Mouse (Mus musculus) olfactory bulb, adult 2 months (tissue): ENCODE results near the gene Cmas. TPM values are rescaled to one million over a fixed set of nuclear protein-coding genes. Genes with fewer than 3 reads are reported as not detected.

ENCODE experiments used
- H3K27ac ChIP-seq: fragments of 200-500 bp; 2 replicates; pipeline ENCODE4 v1.5.1; 2012; ENCODE audit warnings: low read depth, low read length; ENCODE audit not compliant: insufficient read depth
- H3K4me1 ChIP-seq: fragments of 200-500 bp; 2 replicates; pipeline ENCODE4 v1.6.1; 2012; ENCODE audit warnings: low read length; ENCODE audit not compliant: control insufficient read depth, insufficient read depth
- H3K4me3 ChIP-seq: fragments of 200-500 bp; 2 replicates; pipeline ENCODE4 v1.5.1; 2012; ENCODE audit warnings: mild to moderate bottlenecking, low read depth, low read length, moderate library complexity; ENCODE audit not compliant: insufficient read depth
- CTCF ChIP-seq: fragments of 200-500 bp; IDR thresholded peaks from 2 replicates; pipeline ENCODE4 v1.5.1; 2012; ENCODE audit warnings: low read depth, mild to moderate bottlenecking, low read length, moderate library complexity; ENCODE audit not compliant: insufficient read depth
- POLR2A ChIP-seq: fragments of 200-500 bp; IDR thresholded peaks from 2 replicates; pipeline ENCODE4 v1.6.1; 2012; ENCODE audit warnings: mild to moderate bottlenecking, low read depth, low read length, moderate library complexity; ENCODE audit not compliant: insufficient read depth
- WGBS: fragments of 180-500 bp; shearing (Covaris S2); methylation state at CpG from one replicate; pipeline ENCODE4 v1.1.7; 2018; 5-methylcytosine and 5-hydroxymethylcytosine counted together
- polyA plus RNA-seq: library from polyadenylated mRNA; stranded (reverse); fragments of >200 nt; gene quantifications from 2 replicates; pipeline ENCODE4 v1.2.4, GENCODE M21; 2012; ENCODE audit warnings: low replicate concordance; ENCODE audit not compliant: missing spikeins, insufficient read depth, insufficient read length

Cmas gene
- polyA plus RNA-seq, 1 experiment: not detected

DNA sequence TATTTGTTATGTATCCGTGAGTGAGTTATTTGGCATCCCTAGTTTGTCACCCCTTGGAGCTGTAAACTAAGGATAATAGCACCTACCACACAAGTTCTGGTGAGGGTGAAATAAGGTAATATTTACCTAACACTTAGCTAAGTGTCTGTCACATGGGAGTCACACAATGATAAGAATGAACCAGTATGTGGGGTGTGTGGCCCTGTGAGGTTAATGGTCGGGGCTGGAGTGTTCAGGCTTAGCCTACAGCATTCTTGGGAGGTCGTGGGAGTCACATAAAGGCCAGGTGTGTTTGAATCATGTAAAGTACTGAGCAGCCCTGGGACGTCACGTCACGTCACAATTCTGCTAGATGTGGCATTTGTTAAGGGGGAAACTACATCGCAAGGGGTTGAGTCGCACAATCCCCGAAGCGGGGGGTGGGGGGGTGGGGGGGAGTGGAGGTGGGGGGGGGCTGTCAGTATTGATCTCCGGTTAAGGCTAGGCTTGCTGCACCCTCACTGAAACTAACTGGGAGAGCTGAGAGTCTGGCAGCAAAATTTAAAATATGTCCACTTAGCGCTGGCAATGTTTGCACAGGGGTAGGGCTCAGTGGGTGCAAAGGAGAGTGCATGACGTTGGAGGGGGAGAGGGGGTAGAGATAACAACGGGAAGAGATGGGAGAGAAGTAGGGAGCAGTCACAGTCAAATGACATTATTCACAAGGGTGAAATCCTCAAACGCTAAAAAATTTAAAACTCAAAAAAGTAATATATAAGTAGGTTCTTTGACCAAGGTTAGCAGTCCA is 39.4 kb downstream of the Cmas start:
- 89% methylated on average over 15 of the region's 15 CpGs for WGBS
- peaks cover 2% of the 10 kb centered on the region; the same call in 1 of the 2 replicates for H3K4me1 ChIP-seq
- no peak overlapping the region for H3K27ac ChIP-seq
- no peak overlapping the region for H3K4me3 ChIP-seq
- no peak for TF ChIP-seq POLR2A
- no peak for TF ChIP-seq CTCF

DNA sequence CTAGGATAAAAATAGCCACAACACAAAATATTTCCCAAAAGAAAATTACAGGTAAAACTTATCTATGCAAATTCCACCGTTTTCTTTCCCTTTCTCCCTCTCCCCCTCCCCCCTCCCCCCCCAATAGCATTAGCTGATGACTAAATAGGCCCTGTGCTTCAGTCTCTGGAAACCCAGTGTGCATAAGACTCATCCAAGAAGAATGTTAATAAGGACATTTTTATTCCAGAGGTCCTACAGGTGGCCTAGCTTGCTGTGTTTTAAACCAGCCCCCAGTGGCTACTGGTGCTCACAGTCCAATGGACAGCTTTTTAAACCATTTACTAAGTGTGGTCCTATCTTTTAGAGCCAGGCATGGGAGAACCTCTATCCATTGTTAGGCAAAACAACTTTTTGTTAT is 41.5 kb downstream of the Cmas start:
- WGBS: 42% methylated on average over 1 of the region's 1 CpGs
- H3K27ac ChIP-seq: no peak overlapping the region

GRCm38 (mm10) chr6:142798837-142799236 is 42.4 kb downstream of the Cmas start:
- 93% methylated on average over 9 of the region's 9 CpGs for WGBS
- TF ChIP-seq POLR2A (no peak), CTCF (no peak)
- H3K4me3 ChIP-seq: no peak overlapping the region
- no peaks in the 10 kb centered on the region for H3K4me1 ChIP-seq
- H3K27ac ChIP-seq: no peak overlapping the region

More for the DNA sequence above, 41.5 kb downstream of the Cmas start:
- no peak for TF ChIP-seq CTCF
- no peak for TF ChIP-seq POLR2A
- Histone ChIP-seq H3K4me1 (peaks cover 2% of the 10 kb centered on the region; the same call in 1 of the 2 replicates), H3K4me3 (no peak overlapping the region)

- TF ChIP-seq POLR2A (no peak), CTCF (no peak)
- no peak overlapping the region for H3K27ac ChIP-seq
- WGBS: 82% methylated on average over 7 of the region's 7 CpGs
- H3K4me3 ChIP-seq: no peak overlapping the region
- no peaks in the 10 kb centered on the region for H3K4me1 ChIP-seq
These were observed 43.4 kb downstream of the Cmas start for GRCm38 (mm10) chr6:142799704-142800374.

GRCm38 (mm10) chr6:142801687-142802086 is 45.2 kb downstream of the Cmas start:
- Histone ChIP-seq H3K4me3 (no peak overlapping the region), H3K27ac (no peak overlapping the region), H3K4me1 (no peaks in the 10 kb centered on the region)
- 27% methylated on average over 5 of the region's 5 CpGs for whole genome bisulfite sequencing
- TF ChIP-seq POLR2A (no peak), CTCF (no peak)

DNA sequence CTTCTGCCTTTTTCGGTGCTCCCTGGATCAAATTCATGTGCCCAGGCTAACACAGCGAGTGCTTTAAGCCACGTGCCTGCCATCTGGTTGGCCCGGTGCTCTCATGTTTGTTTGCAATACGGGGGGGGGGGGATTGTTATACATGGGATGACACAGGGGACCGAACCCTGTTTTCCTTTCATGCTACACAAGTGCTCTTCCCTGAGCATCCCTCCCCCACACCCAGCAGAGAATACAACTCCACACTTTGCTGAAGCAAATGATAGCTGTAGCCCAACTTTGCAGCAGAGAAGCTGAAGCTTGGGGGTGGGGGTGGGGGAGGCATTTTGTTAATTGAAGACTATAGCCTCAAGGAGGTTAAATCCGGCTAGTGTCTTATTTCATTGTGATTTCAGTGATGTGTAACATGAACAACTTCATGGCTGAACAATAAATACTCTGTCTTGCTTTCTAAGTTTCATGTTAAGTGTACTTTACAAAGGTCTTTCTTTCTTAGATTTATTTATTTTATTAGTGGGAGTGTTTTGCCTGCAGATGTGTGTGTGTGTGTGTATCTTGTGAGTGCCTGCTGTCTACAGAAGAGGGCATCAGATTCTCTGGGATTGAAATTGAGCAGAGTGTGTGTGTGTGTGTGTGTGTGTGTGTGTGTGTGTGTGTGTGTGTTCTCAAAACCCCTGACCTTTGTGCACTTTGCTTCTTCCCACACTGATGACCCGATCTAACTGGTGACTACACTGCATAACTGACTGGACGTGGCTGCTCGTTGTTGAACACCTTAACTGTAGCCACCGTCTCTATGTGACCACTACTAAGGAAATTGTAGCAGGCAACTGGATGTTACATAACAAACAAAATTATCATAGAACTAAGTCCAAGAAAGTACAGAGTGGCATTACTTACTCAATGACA is 46.4 kb downstream of the Cmas start:
- no peak overlapping the region for H3K27ac ChIP-seq
- no peaks in the 10 kb centered on the region for H3K4me1 ChIP-seq
- H3K4me3 ChIP-seq: no peak overlapping the region
- TF ChIP-seq CTCF: no peak
- TF ChIP-seq POLR2A: no peak
- 69% methylated on average over 11 of the region's 11 CpGs for WGBS

DNA sequence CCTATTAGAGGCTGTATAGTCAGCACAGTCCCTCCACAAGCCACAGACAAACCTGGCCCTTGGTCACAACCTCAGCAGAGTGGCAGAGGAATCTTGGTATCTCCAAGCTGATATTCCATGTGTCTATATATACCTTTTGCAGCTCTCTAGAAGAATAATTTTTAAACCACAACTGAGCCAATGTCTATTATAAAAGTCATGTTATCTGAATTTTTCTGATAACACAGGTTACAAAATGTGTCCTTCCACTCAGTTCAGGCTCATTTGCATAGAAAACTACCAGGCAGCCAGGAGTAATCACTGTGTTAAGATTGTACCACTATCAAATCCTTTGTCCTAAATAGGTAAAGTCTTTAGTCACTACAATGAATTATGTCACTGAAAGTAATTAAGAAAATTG is 47.9 kb downstream of the Cmas start, which contains the start of gene Sult6b2:
TSS of gene Sult6b2 (minus strand) at position 101 of the 400 bp plus-strand sequence.
- H3K4me1 ChIP-seq: no peaks in the 10 kb centered on the region
- no peak for TF ChIP-seq POLR2A
- no peak for TF ChIP-seq CTCF

DNA sequence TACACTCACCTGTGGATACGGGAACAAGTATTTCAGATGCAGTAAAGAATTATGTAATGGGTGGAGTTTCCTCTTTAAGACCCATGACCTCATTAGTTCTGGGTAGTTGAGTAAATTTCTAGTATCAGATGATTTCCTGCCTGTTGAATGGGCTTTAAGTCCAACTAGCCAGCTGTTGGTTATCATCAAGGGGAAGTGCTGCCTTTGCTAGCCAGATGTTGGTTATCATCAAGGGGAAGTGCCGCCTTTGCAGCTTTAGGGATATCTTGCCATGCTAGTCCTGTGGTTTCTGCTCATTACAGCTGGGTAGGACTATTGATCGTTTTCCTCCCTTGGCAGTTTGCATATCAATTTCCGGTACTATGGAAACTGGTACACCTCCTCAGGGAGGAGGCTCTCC is 49.8 kb downstream of the Cmas start:
- TF ChIP-seq POLR2A: no peak
- TF ChIP-seq CTCF: no peak
- Histone ChIP-seq H3K27ac (no peak overlapping the region), H3K4me1 (no peaks in the 10 kb centered on the region), H3K4me3 (no peak overlapping the region)
- 87% methylated on average over 4 of the region's 4 CpGs for WGBS

More for the DNA sequence above, 47.9 kb downstream of the Cmas start, which contains the start of gene Sult6b2:
- H3K27ac ChIP-seq: no peak within 1 kb of the TSS
- no peak within 1 kb of the TSS for H3K4me3 ChIP-seq
